Mouse (Mus musculus): ENCODE measurements around the gene S1pr1. TPM values are rescaled to one million over a fixed set of nuclear protein-coding genes. Genes with fewer than 3 reads are reported as not detected.

The S1pr1 gene
- polyA plus RNA-seq, 1 experiment = 2.9 TPM

DNA sequence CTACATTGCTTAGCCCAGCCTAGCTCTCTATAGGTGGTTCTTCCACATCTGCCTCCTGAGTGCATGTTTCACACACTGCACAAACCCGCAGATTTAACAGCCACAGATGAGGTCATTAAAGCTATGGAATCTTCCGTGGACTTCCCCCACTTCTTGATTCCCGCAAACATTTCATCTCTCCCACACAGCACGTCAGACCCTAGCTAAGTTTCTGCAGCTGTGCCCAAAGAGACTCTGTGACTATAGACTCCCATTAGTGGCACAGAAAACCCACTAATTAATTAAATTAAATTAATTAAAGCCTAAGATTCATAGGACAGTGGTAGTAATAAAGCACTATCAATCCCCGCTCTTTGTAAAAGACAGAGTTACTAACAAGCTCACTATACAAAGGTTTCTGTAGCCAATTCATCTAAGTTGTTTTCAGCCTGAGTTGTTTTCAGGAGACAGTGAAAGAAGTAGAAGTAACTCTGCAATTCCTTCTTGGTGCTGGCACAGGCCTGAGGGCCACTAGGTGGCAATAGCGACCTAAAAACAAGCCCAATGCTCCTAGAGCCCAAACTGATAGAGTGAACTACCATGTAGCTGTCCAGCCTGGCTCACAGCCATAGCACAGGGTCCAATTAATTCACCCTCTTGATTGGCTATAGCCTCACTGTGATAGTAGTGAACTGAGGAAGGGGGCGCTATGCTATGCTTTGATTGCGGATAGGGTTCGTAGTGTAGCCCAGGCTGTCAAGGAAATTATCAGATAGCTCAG, 54.0 kb downstream of the S1pr1 start:
- H3K79me2 ChIP-seq (ENCODE audit: control insufficient read depth, insufficient read depth) = no peaks in the 10 kb centered on the region
- H3ac ChIP-seq (ENCODE audit: control insufficient read depth, insufficient read length, low read depth) = no peak overlapping the region
- no peaks in the 10 kb centered on the region for H3K36me3 ChIP-seq (ENCODE audit: control insufficient read depth, insufficient read depth)
- no peaks in the 10 kb centered on the region for H3K27me3 ChIP-seq (ENCODE audit: control insufficient read depth, insufficient read depth, insufficient read length)
- TF ChIP-seq CTCF (IDR thresholded peaks at IDR 0.05; ENCODE audit: control insufficient read depth, insufficient read depth, insufficient read length) = peak; percentile 70
- no peak for TF ChIP-seq MYOD1 (IDR thresholded peaks at IDR 0.05; ENCODE audit: control insufficient read depth, insufficient read length, low read depth)
- no peak overlapping the region for H3K4me3 ChIP-seq (ENCODE audit: insufficient read depth, poor library complexity, severe bottlenecking)
- H3K79me3 ChIP-seq (ENCODE audit: low read depth) = no peaks in the 10 kb centered on the region

Other genes starting within 250 kb of the S1pr1 start
- 14.1 TPM for gene Dph5, start 172.8 kb upstream of the S1pr1 start, polyA plus RNA-seq (2012; fragmentation: generic; extraction: Trizol)